Mouse (Mus musculus): ENCODE measurements around the gene Dok5. TPM values are rescaled to one million over a fixed set of nuclear protein-coding genes. Genes with fewer than 3 reads are reported as not detected.

The Dok5 gene
- not detected for total RNA-seq (2018; cell fraction: chromatin; rRNA removed)
- not detected for total RNA-seq (2018; cell fraction: cytosol; rRNA removed)
- not detected for total RNA-seq (2018; cell fraction: nucleus; rRNA removed)
- polyA plus RNA-seq (2018): not detected in 3 replicates

GRCm38 (mm10) chr2:170731632-170732561 lies at the start of gene Dok5:
Gene Dok5 (plus strand): TSS chr2:170731807.
- Histone ChIP-seq H3K27ac (no peak within 1 kb of the TSS), H3K79me2 (ENCODE audit: inconsistent target) (no peaks in the 10 kb centered on the region), H3K4me3 (ENCODE audit: inconsistent target) (no peak within 1 kb of the TSS), H3K36me3 (ENCODE audit: inconsistent target) (no peaks in the 10 kb centered on the region)
- 8% methylated on average over 51 of the region's 53 CpGs for WGBS (ENCODE audit: missing documents)

DNA sequence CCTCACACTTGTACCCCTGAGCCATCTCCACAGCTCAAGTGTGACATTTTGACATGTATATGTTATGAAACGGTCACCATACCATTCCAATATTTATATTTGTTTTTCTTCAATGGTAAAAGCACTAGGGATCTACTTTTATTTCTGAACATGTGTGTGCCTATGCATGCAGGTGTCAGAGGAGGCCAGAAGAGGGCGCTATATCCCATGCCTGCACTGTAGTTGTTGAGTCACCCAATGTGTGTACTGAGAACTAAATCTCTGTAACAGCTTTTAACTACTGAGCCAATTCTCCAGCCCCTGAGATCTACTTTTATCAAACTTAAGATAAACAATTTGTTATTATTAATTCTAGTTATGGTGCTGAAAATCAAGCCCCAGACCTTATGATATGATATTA lies 48.2 kb upstream of the Dok5 start:
- Histone ChIP-seq H3K79me2 (ENCODE audit: inconsistent target) (no peaks in the 10 kb centered on the region), H3K36me3 (ENCODE audit: inconsistent target) (no peaks in the 10 kb centered on the region), H3K4me3 (ENCODE audit: inconsistent target) (no peak overlapping the region), H3K27ac (no peak overlapping the region)
- WGBS (ENCODE audit: missing documents): 76% methylated on average over 2 of the region's 2 CpGs

DNA sequence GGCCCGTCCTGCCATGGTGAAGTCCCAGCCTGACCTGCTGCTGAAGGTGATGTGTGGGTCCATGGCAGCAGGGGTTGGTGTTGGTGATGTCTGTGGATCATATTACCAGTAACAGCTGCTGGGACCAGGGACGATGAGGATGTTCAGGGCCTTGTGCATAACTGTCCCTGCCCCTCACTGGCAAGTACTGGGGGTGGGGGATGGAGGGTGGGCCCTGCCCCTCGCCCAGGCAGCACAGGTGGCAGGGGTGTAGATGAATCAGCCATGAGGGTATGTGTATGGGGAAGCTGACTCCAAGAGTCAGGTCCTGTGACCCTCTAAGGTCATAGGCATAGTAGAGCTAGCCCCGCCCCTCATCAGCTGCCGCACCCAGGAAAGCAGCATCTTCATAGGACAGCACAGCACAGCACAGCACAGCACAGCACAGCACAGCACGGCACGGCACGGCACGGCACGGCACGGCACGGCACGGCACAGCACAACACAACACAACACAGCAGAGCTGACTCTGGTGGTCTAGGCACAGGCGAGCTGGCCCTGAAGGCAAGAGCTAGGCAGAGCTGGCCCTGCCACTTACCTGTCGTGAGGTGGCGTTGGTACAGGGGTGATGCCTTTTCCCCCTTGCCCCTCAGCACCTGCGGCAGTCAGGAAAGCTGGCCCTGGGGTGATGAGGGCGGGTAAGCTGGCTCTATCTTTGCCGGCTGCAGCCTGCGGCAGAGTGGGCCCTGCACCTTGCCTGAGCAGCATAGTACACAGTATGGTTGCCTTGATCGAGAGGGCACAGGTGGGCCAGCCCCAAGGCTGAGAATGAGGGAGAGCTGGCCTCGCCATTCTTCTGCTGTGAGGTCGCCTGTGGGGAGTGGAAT lies 36.3 kb upstream of the Dok5 start:
- Histone ChIP-seq H3K79me2 (ENCODE audit: inconsistent target) (no peaks in the 10 kb centered on the region), H3K36me3 (ENCODE audit: inconsistent target) (no peaks in the 10 kb centered on the region), H3K27ac (no peak overlapping the region), H3K4me3 (ENCODE audit: inconsistent target) (no peak overlapping the region)
- WGBS (ENCODE audit: missing documents): 88% methylated on average over 23 of the region's 23 CpGs

GRCm38 (mm10) chr2:170695937-170696510 lies 35.6 kb upstream of the Dok5 start:
- no peaks in the 10 kb centered on the region for H3K36me3 ChIP-seq (ENCODE audit: inconsistent target)
- no peak overlapping the region for H3K4me3 ChIP-seq (ENCODE audit: inconsistent target)
- H3K79me2 ChIP-seq (ENCODE audit: inconsistent target): no peaks in the 10 kb centered on the region
- WGBS (ENCODE audit: missing documents): 77% methylated on average over 14 of the region's 14 CpGs
- H3K27ac ChIP-seq: no peak overlapping the region

- H3K79me2 ChIP-seq (ENCODE audit: inconsistent target): no peaks in the 10 kb centered on the region
- no peaks in the 10 kb centered on the region for H3K36me3 ChIP-seq (ENCODE audit: inconsistent target)
- 81% methylated on average over 4 of the region's 4 CpGs for WGBS (ENCODE audit: missing documents)
- H3K27ac ChIP-seq: no peak overlapping the region
- no peak overlapping the region for H3K4me3 ChIP-seq (ENCODE audit: inconsistent target)
Measured at GRCm38 (mm10) chr2:170700471-170700870, 31.1 kb upstream of the Dok5 start.

- WGBS (ENCODE audit: missing documents): 91% methylated on average over 3 of the region's 4 CpGs
- Histone ChIP-seq H3K4me3 (ENCODE audit: inconsistent target) (no peak overlapping the region), H3K36me3 (ENCODE audit: inconsistent target) (no peaks in the 10 kb centered on the region), H3K27ac (no peak overlapping the region), H3K79me2 (ENCODE audit: inconsistent target) (no peaks in the 10 kb centered on the region)
Measured at GRCm38 (mm10) chr2:170706488-170706887, 25.1 kb upstream of the Dok5 start.

DNA sequence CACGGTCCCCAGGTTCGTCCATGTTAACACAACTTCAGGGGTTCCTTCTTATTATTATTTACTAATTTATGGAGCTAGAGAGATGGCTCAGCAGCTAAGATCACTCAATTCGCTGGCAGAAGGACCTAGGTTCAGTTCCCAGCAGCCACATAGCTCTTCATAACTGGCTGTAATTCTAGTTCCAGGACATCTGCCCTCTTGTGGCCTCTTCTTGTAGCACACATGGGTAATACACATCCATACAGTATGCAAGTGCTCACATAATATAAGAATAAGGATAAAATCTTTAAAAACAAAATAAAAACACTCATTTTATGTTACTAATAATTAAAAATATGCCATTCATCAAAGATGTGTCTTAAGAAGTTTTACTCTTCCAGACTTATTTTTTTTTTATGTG lies 23.9 kb upstream of the Dok5 start:
- no peaks in the 10 kb centered on the region for H3K79me2 ChIP-seq (ENCODE audit: inconsistent target)
- no peaks in the 10 kb centered on the region for H3K36me3 ChIP-seq (ENCODE audit: inconsistent target)
- 80% methylated on average over 3 of the region's 3 CpGs for WGBS (ENCODE audit: missing documents)

DNA sequence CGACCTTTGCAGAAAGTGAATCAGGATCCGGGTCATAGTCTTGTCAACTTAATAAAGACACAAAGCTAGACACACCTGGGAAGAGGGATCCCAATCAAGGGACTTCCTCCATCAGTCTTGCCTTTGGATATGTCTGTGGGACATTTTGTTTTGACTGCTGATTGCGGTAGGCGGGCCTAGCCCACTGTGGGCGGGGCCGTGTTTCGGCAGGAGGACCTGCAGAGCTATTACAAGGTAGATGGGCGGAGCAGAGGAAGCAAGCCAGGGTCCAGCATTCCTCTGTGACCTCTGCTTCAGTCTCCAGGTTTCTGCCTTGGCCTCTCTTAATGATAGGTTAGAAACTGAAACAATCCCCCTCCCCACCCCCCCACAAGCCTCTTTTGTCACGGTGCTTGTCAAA lies 22.7 kb upstream of the Dok5 start:
- Histone ChIP-seq H3K27ac (no peak overlapping the region), H3K36me3 (ENCODE audit: inconsistent target) (no peaks in the 10 kb centered on the region), H3K79me2 (ENCODE audit: inconsistent target) (no peaks in the 10 kb centered on the region), H3K4me3 (ENCODE audit: inconsistent target) (no peak overlapping the region)
- 74% methylated on average over 9 of the region's 9 CpGs for WGBS (ENCODE audit: missing documents)

More for the DNA sequence above, 23.9 kb upstream of the Dok5 start:
- H3K27ac ChIP-seq: no peak overlapping the region
- no peak overlapping the region for H3K4me3 ChIP-seq (ENCODE audit: inconsistent target)

- H3K4me3 ChIP-seq (ENCODE audit: inconsistent target): no peak overlapping the region
- 83% methylated on average over 11 of the region's 11 CpGs for whole genome bisulfite sequencing (ENCODE audit: missing documents)
- no peaks in the 10 kb centered on the region for H3K79me2 ChIP-seq (ENCODE audit: inconsistent target)
- no peaks in the 10 kb centered on the region for H3K36me3 ChIP-seq (ENCODE audit: inconsistent target)
- no peak overlapping the region for H3K27ac ChIP-seq
Measured at GRCm38 (mm10) chr2:170712658-170713285, 18.8 kb upstream of the Dok5 start.

DNA sequence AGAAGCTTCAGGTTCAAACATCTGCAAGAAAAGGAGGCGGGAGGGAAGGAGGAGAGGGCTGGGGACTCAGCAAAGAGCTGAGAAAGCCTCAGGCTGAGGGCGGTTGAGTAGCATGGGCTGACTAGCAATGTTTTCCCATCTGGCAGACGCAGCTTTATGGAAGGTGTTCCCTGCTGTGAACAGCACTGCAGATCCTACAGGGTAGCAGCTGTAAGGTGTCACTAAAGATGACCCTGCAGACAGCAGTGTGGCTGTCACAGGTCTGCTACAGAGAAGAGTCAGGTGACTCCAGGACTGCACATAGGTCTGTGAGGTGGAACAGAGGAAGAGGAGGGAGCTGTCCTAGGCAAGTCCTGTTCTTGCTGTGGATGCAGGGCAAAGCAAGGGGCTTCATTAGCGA lies 11.2 kb upstream of the Dok5 start:
- H3K27ac ChIP-seq: no peak overlapping the region
- WGBS (ENCODE audit: missing documents): 62% methylated on average over 4 of the region's 4 CpGs
- no peak overlapping the region for H3K4me3 ChIP-seq (ENCODE audit: inconsistent target)
- no peaks in the 10 kb centered on the region for H3K79me2 ChIP-seq (ENCODE audit: inconsistent target)
- no peaks in the 10 kb centered on the region for H3K36me3 ChIP-seq (ENCODE audit: inconsistent target)

GRCm38 (mm10) chr2:170724136-170724535 lies 7.5 kb upstream of the Dok5 start:
- Histone ChIP-seq H3K79me2 (ENCODE audit: inconsistent target) (no peaks in the 10 kb centered on the region), H3K36me3 (ENCODE audit: inconsistent target) (no peaks in the 10 kb centered on the region), H3K4me3 (ENCODE audit: inconsistent target) (no peak overlapping the region), H3K27ac (no peak overlapping the region)
- WGBS (ENCODE audit: missing documents): 91% methylated on average over 13 of the region's 13 CpGs

DNA sequence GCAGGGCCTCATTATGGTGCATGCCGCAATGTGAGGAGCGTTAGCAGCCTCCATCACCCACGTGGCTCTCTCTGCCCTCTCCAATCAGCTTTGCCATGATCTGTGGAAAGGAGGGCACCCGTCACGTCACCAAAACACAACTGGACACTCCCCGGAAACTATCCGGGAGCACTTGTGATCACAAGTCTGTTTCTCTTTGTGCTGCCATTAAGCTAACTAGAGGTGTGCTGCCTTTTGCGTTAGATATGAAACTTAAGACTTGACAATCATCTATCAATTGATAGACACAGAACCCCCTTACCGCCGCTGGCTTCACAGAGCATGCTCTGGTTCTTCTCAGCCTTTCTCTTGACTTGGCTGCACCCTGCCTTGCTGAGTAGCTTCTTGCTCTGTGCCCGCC lies 6.9 kb upstream of the Dok5 start:
- H3K4me3 ChIP-seq (ENCODE audit: inconsistent target): no peak overlapping the region
- H3K36me3 ChIP-seq (ENCODE audit: inconsistent target): no peaks in the 10 kb centered on the region
- 92% methylated on average over 11 of the region's 11 CpGs for WGBS (ENCODE audit: missing documents)
- no peaks in the 10 kb centered on the region for H3K79me2 ChIP-seq (ENCODE audit: inconsistent target)
- H3K27ac ChIP-seq: no peak overlapping the region

DNA sequence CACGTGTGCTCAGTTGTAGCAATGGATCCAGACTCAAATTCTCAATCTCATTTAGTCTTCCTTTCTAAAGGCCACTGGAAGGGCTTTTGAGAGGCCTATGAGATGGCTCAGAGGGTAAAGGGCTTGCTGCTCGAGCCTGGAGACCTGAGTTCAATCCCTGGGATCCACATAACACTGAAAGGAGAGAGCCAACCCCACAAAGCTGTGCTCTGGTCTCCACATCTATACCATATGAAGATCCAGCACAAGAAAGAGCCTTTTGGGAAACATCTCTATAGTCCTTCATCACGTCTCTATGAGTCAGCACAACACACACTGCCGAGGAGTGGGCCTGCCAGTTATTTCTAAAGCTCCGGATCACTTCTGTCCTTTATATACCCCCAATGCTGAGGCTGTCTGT lies 5.8 kb upstream of the Dok5 start:
- Histone ChIP-seq H3K36me3 (ENCODE audit: inconsistent target) (no peaks in the 10 kb centered on the region), H3K27ac (no peak overlapping the region), H3K79me2 (ENCODE audit: inconsistent target) (no peaks in the 10 kb centered on the region), H3K4me3 (ENCODE audit: inconsistent target) (no peak overlapping the region)
- 81% methylated on average over 5 of the region's 5 CpGs for WGBS (ENCODE audit: missing documents)

GRCm38 (mm10) chr2:170726996-170727710 lies 4.5 kb upstream of the Dok5 start:
- no peak overlapping the region for H3K27ac ChIP-seq
- H3K79me2 ChIP-seq (ENCODE audit: inconsistent target): no peaks in the 10 kb centered on the region
- no peaks in the 10 kb centered on the region for H3K36me3 ChIP-seq (ENCODE audit: inconsistent target)
- H3K4me3 ChIP-seq (ENCODE audit: inconsistent target): no peak overlapping the region
- WGBS (ENCODE audit: missing documents): 87% methylated on average over 6 of the region's 6 CpGs
